Mouse (Mus musculus) c-Kit-positive CD71-positive TER-119-positive erythroid progenitor cells, embryonic 14.5 days (primary cell): ENCODE data around the gene Gm7271.

Source experiments
- DNase-seq: peaks from one replicate; pipeline ENCODE4 v3.0.0-alpha.2; 2013; ENCODE audit warnings: low spot score

Gm7271 gene

GRCm38 (mm10) chr5:76483811-76484210 is at the start of gene Gm7271:
Gm7271 (plus strand) TSS chr5:76484040.
- DNase-seq: no peak

GRCm38 (mm10) chr5:76437100-76437499 is 46.7 kb upstream of the Gm7271 start:
- no peak for DNase-seq

GRCm38 (mm10) chr5:76437696-76438095 is 46.1 kb upstream of the Gm7271 start:
- DNase-seq: no peak

- DNase-seq: no peak
Observed at GRCm38 (mm10) chr5:76441431-76441830, 42.4 kb upstream of the Gm7271 start.

GRCm38 (mm10) chr5:76474931-76475330 is 8.9 kb upstream of the Gm7271 start:
- no peak for DNase-seq

- DNase-seq: no peak
Observed at GRCm38 (mm10) chr5:76476873-76477272, 7.0 kb upstream of the Gm7271 start.

- no peak for DNase-seq
Observed at GRCm38 (mm10) chr5:76477764-76478163, 6.1 kb upstream of the Gm7271 start.

GRCm38 (mm10) chr5:76495126-76495525 is 11.3 kb downstream of the Gm7271 start:
- DNase-seq: no peak

GRCm38 (mm10) chr5:76522446-76522845 is 38.6 kb downstream of the Gm7271 start:
- no peak for DNase-seq

- DNase-seq: no peak
Observed at GRCm38 (mm10) chr5:76524623-76525022, 40.8 kb downstream of the Gm7271 start.

GRCm38 (mm10) chr5:76525066-76525465 is 41.2 kb downstream of the Gm7271 start:
- no peak for DNase-seq

- DNase-seq: no peak
Observed at GRCm38 (mm10) chr5:76525829-76526228, 42.0 kb downstream of the Gm7271 start.

- peak; percentile 93 for DNase-seq
Observed at GRCm38 (mm10) chr5:76529040-76529703, 45.3 kb downstream of the Gm7271 start, which contains the start of gene Exoc1. Exoc1 (plus strand) TSS chr5:76529311.

- DNase-seq: peak; percentile 6
Observed at GRCm38 (mm10) chr5:76529704-76530066, 45.8 kb downstream of the Gm7271 start.

- no peak for DNase-seq
Observed at GRCm38 (mm10) chr5:76533186-76533585, 49.3 kb downstream of the Gm7271 start.

- DNase-seq: no peak
Observed at GRCm38 (mm10) chr5:76536231-76536630, 52.4 kb downstream of the Gm7271 start.

- DNase-seq: no peak
Observed at GRCm38 (mm10) chr5:76537578-76537977, 53.7 kb downstream of the Gm7271 start.

- DNase-seq: no peak
Observed at GRCm38 (mm10) chr5:76540181-76540580, 56.3 kb downstream of the Gm7271 start.

GRCm38 (mm10) chr5:76540842-76541241 is 57.0 kb downstream of the Gm7271 start:
- DNase-seq: no peak

- no peak for DNase-seq
Observed at GRCm38 (mm10) chr5:76543200-76543599, 59.4 kb downstream of the Gm7271 start.

GRCm38 (mm10) chr5:76550426-76550825 is 66.6 kb downstream of the Gm7271 start:
- no peak for DNase-seq

GRCm38 (mm10) chr5:76565321-76565720 is 81.5 kb downstream of the Gm7271 start:
- DNase-seq: peak; percentile 74
